Mouse (Mus musculus): ENCODE results near the gene Yy1. TPM values are rescaled to one million over a fixed set of nuclear protein-coding genes. Genes with fewer than 3 reads are reported as not detected.

The Yy1 gene
- total and polyA plus RNA-seq, 3 experiments: 34.9 to 62.4 (median 52.1) TPM

- Histone ChIP-seq H3K9ac (ENCODE audit: control insufficient read depth, low read depth, low read length, poor library complexity, severe bottlenecking) (peak within 1 kb of the TSS; percentile 80), H3K27me3 (ENCODE audit: control insufficient read depth in 1 of 2, insufficient read depth in 2 of 2, low read length in 2 of 2) (no peaks in the 10 kb centered on the region), H3K36me3 (ENCODE audit: control insufficient read depth in 1 of 2, insufficient read depth in 2 of 2, low read length in 2 of 2) (peaks cover 0 to 6% of the 10 kb centered on the region in 2 experiments; a peak in 2 of 4 replicates), H3K4me1 (ENCODE audit: control insufficient read depth in 1 of 2, insufficient read depth in 2 of 2, low read length in 2 of 2) (peaks cover 3 to 14% of the 10 kb centered on the region in 2 experiments; a peak in 3 of 4 replicates), H3K9me3 (replicated peaks; ENCODE audit: insufficient read depth, low read length) (no peaks in the 10 kb centered on the region), H3K27ac (ENCODE audit: control insufficient read depth, low read depth, low read length) (peak within 1 kb of the TSS; percentile 54), H3K79me2 (ENCODE audit: control insufficient read depth, insufficient read depth, low read length, poor library complexity) (peaks cover 19% of the 10 kb centered on the region), H3K4me3 (ENCODE audit: control insufficient read depth in 1 of 2, insufficient read depth in 1 of 2, low read depth in 2 of 2, low read length in 2 of 2) (peak within 1 kb of the TSS; percentile 81 to 82)
- peak; percentile 96 for DNase-seq (ENCODE audit: low read depth, low spot score)
- TF ChIP-seq CTCF (IDR thresholded peaks at IDR 0.05 in 2 of 3, conservative IDR thresholded peaks at IDR 0.05 in 1 of 3; ENCODE audit: control insufficient read depth in 1 of 3, insufficient read depth in 1 of 3, low read depth in 2 of 3, low read length in 3 of 3, poor library complexity in 1 of 3, severe bottlenecking in 1 of 3): no peak
- TF ChIP-seq SIN3A (IDR thresholded peaks at IDR 0.05; ENCODE audit: low read length): peak; percentile 94
- TF ChIP-seq BHLHE40 (IDR thresholded peaks at IDR 0.05; ENCODE audit: borderline replicate concordance, low read depth, low read length): no peak
- peak; percentile 86 for TF ChIP-seq MAX (IDR thresholded peaks at IDR 0.05; ENCODE audit: low read length)
- TF ChIP-seq MEF2A (IDR thresholded peaks at IDR 0.05; ENCODE audit: extremely low read depth, insufficient replicate concordance, low read depth, low read length, poor library complexity, severe bottlenecking): no peak
- TF ChIP-seq RCOR1 (IDR thresholded peaks at IDR 0.05; ENCODE audit: low read depth, low read length): no peak
- TF ChIP-seq CHD1 (IDR thresholded peaks at IDR 0.05; ENCODE audit: low read depth, low read length): 0 out of 2 replicates have a peak, but pooled peaks have one; percentile 69
- TF ChIP-seq HCFC1 (IDR thresholded peaks at IDR 0.05; ENCODE audit: low read depth, low read length): peak; percentile 73
- TF ChIP-seq SMC3 (IDR thresholded peaks at IDR 0.05; ENCODE audit: low read depth, low read length): no peak
- TF ChIP-seq TCF12 (IDR thresholded peaks at IDR 0.05; ENCODE audit: low read depth, low read length): peak; percentile 42; the same call in 1 of the 2 replicates
- TF ChIP-seq MXI1 (IDR thresholded peaks at IDR 0.05; ENCODE audit: low read depth, low read length): peak; percentile 95
- no peak for TF ChIP-seq GATA1 (IDR thresholded peaks at IDR 0.05; ENCODE audit: low read depth, low read length)
- no peak for TF ChIP-seq ZKSCAN1 (IDR thresholded peaks at IDR 0.05; ENCODE audit: low read depth, low read length)
- TF ChIP-seq MYC (IDR thresholded peaks at IDR 0.05; ENCODE audit: low read depth, low read length): peak; percentile 89
- no peak for TF ChIP-seq E2F4 (IDR thresholded peaks at IDR 0.05; ENCODE audit: borderline replicate concordance, low read depth, low read length)
- 0 out of 2 replicates have a peak, but pooled peaks have one; percentile 27 for TF ChIP-seq ETS1 (IDR thresholded peaks at IDR 0.05; ENCODE audit: low read depth, low read length)
- peak; percentile 36 for TF ChIP-seq TBP (IDR thresholded peaks at IDR 0.05; ENCODE audit: low read depth, low read length)
- no peak for TF ChIP-seq USF2 (IDR thresholded peaks at IDR 0.05; ENCODE audit: borderline replicate concordance in 1 of 2, insufficient read depth in 1 of 2, low read depth in 1 of 2, low read length in 2 of 2)
- TF ChIP-seq EP300 (IDR thresholded peaks at IDR 0.05; ENCODE audit: low read depth in 1 of 2, low read length in 2 of 2): no peak
- no peak for TF ChIP-seq CHD2 (IDR thresholded peaks at IDR 0.05; ENCODE audit: low read length)
- TF ChIP-seq NELFE (IDR thresholded peaks at IDR 0.05; ENCODE audit: low read depth, low read length): peak; percentile 83
- peak; percentile 43; the same call in 1 of the 2 replicates for TF ChIP-seq NRF1 (IDR thresholded peaks at IDR 0.05; ENCODE audit: insufficient read depth, low read depth, low read length, poor library complexity, severe bottlenecking)
- TF ChIP-seq ELF1 (IDR thresholded peaks at IDR 0.05; ENCODE audit: low read depth, low read length): peak; percentile 43
- peak; percentile 52 to 78; a peak in 3 of 4 replicates for TF ChIP-seq POLR2A (IDR thresholded peaks at IDR 0.05; ENCODE audit: control insufficient read depth in 1 of 2, insufficient read depth in 1 of 2, low read depth in 1 of 2, low read length in 2 of 2, poor library complexity in 1 of 2)
- TF ChIP-seq JUND (IDR thresholded peaks at IDR 0.05; ENCODE audit: low read depth, low read length): no peak
- no peak for TF ChIP-seq POLR2AphosphoS5 (IDR thresholded peaks at IDR 0.05; ENCODE audit: borderline replicate concordance, low read depth, low read length)
- TF ChIP-seq KAT2A (conservative IDR thresholded peaks at IDR 0.05; ENCODE audit: low read depth, low read length): peak; percentile 25; the same call in 1 of the 2 replicates
- no peak for TF ChIP-seq MYB (IDR thresholded peaks at IDR 0.05; ENCODE audit: low read depth, low read length)
- TF ChIP-seq MAZ (IDR thresholded peaks at IDR 0.05; ENCODE audit: low read depth, low read length): peak; percentile 98
- TF ChIP-seq ZMIZ1 (IDR thresholded peaks at IDR 0.05; ENCODE audit: low read depth, low read length): peak; percentile 86
- TF ChIP-seq ZNF384 (IDR thresholded peaks at IDR 0.05; ENCODE audit: low read depth, low read length): no peak
- no peak for TF ChIP-seq GABPA (IDR thresholded peaks at IDR 0.05; ENCODE audit: low read depth, low read length)
- 0 out of 2 replicates have a peak, but pooled peaks have one; percentile 18 for TF ChIP-seq USF1 (IDR thresholded peaks at IDR 0.05; ENCODE audit: low read depth, low read length)
- no peak for TF ChIP-seq RAD21 (IDR thresholded peaks at IDR 0.05; ENCODE audit: low read depth, low read length)
- TF ChIP-seq MAFK (IDR thresholded peaks at IDR 0.05; ENCODE audit: borderline replicate concordance, low read depth, low read length): no peak
- TF ChIP-seq POLR2AphosphoS2 (IDR thresholded peaks at IDR 0.05; ENCODE audit: low read length): peak; percentile 66
These were observed 43.2 kb downstream of the Yy1 start, which contains the start of the genes Slc25a29 and Slc25a47 for GRCm38 (mm10) chr12:108835840-108836409. TSS of gene Slc25a29 (minus strand) at chr12:108835883. TSS of gene Slc25a47 (plus strand) at chr12:108836046.
